Mouse (Mus musculus) forebrain, embryonic 13.5 days (tissue): ENCODE measurements at regions not wholly inside any gene's neighbourhood (a gene's known extent, or its start where the extent isn't known, plus 50 kb on each side); places are given as distances from the start of the nearest gene placed in this dataset.
"Not testable (repeated sequence)": the region's sequence is repeated elsewhere in the genome, so short reads cannot be mapped to it uniquely, and the experiment has no call there.

ENCODE experiments used
- ATAC-seq: fragments of 200-750 bp; cut with Nextera tagmentation; 2 replicates; pipeline ENCODE4 v1.8.0; 2017
- H3K27ac ChIP-seq: fragments of 300-500 bp; sonication (generic); 2 replicates; pipeline ENCODE4 v1.5.1; 2015; ENCODE audit warnings: inconsistent platforms, mild to moderate bottlenecking, moderate library complexity
- H3K27me3 ChIP-seq: fragments of 300-500 bp; sonication (generic); 2 replicates; pipeline ENCODE4 v1.6.1; 2015; ENCODE audit warnings: mild to moderate bottlenecking, inconsistent platforms
- H3K36me3 ChIP-seq: fragments of 300-500 bp; sonication (generic); 2 replicates; pipeline ENCODE4 v1.6.1; 2015; ENCODE audit warnings: mild to moderate bottlenecking, inconsistent platforms; ENCODE audit not compliant: poor library complexity, severe bottlenecking
- H3K4me1 ChIP-seq: fragments of 300-500 bp; sonication (generic); 2 replicates; pipeline ENCODE4 v1.6.1; 2015; ENCODE audit warnings: inconsistent platforms
- H3K4me2 ChIP-seq: fragments of 300-500 bp; sonication (generic); 2 replicates; pipeline ENCODE4 v1.6.1; 2015; ENCODE audit warnings: inconsistent platforms, mild to moderate bottlenecking, moderate library complexity
- H3K4me3 ChIP-seq: fragments of 300-500 bp; sonication (generic); 2 replicates; pipeline ENCODE4 v1.5.1; 2015; ENCODE audit warnings: mild to moderate bottlenecking, inconsistent platforms
- H3K9ac ChIP-seq: fragments of 300-500 bp; sonication (generic); 2 replicates; pipeline ENCODE4 v1.6.1; 2015; ENCODE audit warnings: mild to moderate bottlenecking, inconsistent platforms
- H3K9me3 ChIP-seq: fragments of 300-500 bp; sonication (generic); replicated peaks from 2 replicates; pipeline ENCODE4 v1.6.1; 2016; ENCODE audit warnings: inconsistent platforms
- WGBS: fragments of 180-500 bp; shearing (Covaris S2); methylation state at CpG from one replicate; pipeline ENCODE4 v1.1.7; 2015; 5-methylcytosine and 5-hydroxymethylcytosine counted together

DNA sequence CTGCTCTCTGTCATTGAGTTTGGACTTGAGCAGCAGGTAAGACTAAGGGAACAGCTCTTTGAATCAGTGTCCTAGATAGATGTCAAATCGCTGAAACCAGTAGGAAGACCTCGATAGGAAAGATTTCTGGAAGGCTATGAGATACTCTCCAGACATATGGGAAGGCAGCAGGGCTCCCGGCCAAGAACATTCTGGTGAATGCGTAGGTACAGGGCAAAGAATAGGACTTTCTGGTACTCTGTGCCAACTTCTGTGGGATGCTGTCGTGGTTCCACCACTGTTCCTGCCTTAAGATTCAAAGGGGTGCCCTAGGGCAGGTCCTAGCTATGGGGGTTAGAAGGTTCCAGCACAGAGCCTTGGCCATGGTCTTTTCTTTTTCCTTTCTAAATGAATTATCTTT, 138.5 kb upstream of the Bcor start:
- no peaks in the 10 kb centered on the region for H3K9me3 ChIP-seq
- no peak overlapping the region for H3K4me2 ChIP-seq
- no peak overlapping the region for H3K4me3 ChIP-seq
- H3K27ac ChIP-seq: no peak overlapping the region
- 87% methylated on average over 5 of the region's 5 CpGs for WGBS
- no peak for ATAC-seq
- H3K36me3 ChIP-seq: no peaks in the 10 kb centered on the region
- no peaks in the 10 kb centered on the region; the same call in 1 of the 2 replicates for H3K27me3 ChIP-seq
- H3K9ac ChIP-seq: no peak overlapping the region
- 0 out of 2 replicates have a peak, but pooled peaks cover 3% of the 10 kb centered on the region for H3K4me1 ChIP-seq

DNA sequence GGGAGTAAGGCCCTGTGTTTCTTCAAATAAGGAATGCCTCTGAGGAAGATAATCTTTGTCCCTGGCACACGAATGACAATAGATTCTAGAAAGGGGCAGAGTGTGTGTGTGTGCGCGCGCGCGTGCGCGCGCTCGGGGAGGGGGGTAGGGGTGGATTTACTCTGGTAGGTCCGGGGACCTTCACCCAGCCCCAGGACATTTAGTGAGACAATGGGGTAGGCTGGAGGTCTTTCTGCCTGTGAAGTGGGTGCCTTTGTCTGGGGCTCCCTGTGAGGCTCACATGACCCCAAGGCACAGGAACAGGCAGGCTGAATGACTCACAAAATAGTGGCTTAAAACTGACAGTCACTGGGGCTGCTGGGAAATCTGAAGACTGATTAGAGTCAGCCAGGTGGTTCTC, 139.1 kb upstream of the Bcor start:
- ATAC-seq: no peak
- no peak overlapping the region for H3K9ac ChIP-seq
- H3K27me3 ChIP-seq: no peaks in the 10 kb centered on the region; the same call in 1 of the 2 replicates
- H3K36me3 ChIP-seq: no peaks in the 10 kb centered on the region
- no peaks in the 10 kb centered on the region for H3K9me3 ChIP-seq
- 75% methylated on average over 11 of the region's 11 CpGs for WGBS
- H3K4me3 ChIP-seq: no peak overlapping the region
- no peak overlapping the region for H3K4me2 ChIP-seq
- 0 out of 2 replicates have a peak, but pooled peaks cover 3% of the 10 kb centered on the region for H3K4me1 ChIP-seq
- no peak overlapping the region for H3K27ac ChIP-seq

DNA sequence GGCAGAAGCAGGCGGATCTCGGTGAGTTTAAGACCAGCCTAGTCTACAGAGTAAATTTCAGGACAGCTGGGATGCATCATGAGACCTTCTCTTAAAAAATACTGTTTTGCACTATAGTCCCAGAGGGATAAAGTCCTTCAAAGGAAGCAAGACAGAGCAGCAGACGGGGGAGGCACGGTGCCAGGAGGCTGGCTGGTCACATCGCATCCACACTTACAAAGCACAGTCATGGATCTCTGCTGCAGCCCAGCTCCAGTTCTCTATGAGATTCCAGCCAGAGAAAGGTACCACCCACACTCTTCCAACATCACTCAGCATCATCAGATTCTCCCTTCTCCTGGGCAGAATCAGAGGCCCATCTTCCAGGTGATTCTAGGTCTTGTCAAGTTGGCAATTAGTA, 144.5 kb upstream of the Bcor start:
- Histone ChIP-seq H3K4me3 (no peak overlapping the region), H3K27ac (no peak overlapping the region), H3K4me1 (no peaks in the 10 kb centered on the region), H3K9ac (no peak overlapping the region), H3K9me3 (no peaks in the 10 kb centered on the region), H3K36me3 (no peaks in the 10 kb centered on the region), H3K4me2 (no peak overlapping the region), H3K27me3 (no peaks in the 10 kb centered on the region)
- WGBS: 76% methylated on average over 5 of the region's 5 CpGs
- ATAC-seq: no peak

DNA sequence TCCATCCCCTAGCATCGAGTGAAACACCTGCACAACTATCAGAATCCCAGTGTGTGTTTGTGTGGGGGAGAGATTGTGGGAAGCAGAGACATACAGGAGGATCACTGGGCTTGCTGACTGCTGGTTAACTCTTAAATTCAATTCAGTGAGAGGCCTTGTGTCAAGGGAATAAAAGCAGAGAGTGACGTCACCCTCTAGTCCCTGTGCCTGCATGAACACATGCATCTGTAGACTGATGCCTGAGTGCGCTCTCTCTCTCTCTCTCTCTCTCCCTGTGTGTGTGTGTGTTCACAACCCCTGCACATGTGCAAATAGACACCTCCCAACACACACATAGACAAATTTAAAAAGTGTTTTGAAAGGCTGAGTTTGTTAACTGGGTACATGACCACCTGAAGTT, 146.8 kb upstream of the Bcor start:
- WGBS: 37% methylated on average over 3 of the region's 3 CpGs
- Histone ChIP-seq H3K9me3 (no peaks in the 10 kb centered on the region), H3K9ac (no peak overlapping the region), H3K27ac (no peak overlapping the region), H3K36me3 (no peaks in the 10 kb centered on the region), H3K4me2 (no peak overlapping the region), H3K27me3 (no peaks in the 10 kb centered on the region), H3K4me3 (no peak overlapping the region), H3K4me1 (no peaks in the 10 kb centered on the region)
- peak; percentile 48; the same call in 1 of the 2 replicates for ATAC-seq

DNA sequence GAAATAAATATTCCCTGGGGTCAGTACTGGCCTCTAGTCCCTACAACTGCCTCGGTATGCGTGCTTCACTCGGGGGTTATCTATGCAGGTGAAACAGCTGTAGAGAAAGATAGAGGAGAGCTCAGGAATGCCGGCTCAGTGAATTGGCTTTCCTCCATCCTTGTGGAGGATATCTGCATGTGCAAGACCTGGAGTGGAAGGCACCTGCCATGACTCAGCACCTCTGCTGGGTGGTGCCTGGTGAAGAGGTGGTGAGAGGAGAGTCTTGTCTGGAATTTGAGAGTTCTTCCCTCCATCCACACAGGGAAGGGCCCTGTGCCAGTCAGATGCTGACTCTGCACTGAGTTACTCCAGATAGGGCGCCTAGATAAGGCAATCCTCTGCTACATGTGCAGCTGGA, 152.4 kb upstream of the Bcor start:
- 92% methylated on average over 5 of the region's 5 CpGs for WGBS
- no peak for ATAC-seq
- no peaks in the 10 kb centered on the region for H3K27me3 ChIP-seq
- no peak overlapping the region for H3K4me2 ChIP-seq
- no peak overlapping the region for H3K27ac ChIP-seq
- no peaks in the 10 kb centered on the region for H3K36me3 ChIP-seq
- no peaks in the 10 kb centered on the region for H3K4me1 ChIP-seq
- H3K9me3 ChIP-seq: no peaks in the 10 kb centered on the region
- no peak overlapping the region for H3K4me3 ChIP-seq
- no peak overlapping the region for H3K9ac ChIP-seq

DNA sequence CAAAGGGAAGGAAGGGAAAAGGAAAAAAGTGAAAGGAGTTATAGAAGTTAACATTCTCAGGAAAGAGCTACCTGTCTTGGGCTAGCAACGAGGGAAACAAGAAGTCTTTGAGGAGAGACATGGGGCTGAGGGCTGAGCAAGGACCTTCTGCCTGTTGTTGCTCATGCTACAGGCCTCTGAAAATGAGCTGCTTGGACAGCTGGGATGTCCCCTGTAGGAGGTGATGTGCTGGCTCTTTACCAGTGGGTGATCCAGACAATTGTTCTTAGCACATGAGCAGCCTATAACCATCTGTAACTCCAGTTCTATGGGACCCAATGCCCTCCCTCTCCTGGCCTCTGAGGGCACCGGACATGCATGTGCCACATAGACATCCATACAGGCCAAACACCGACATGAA, 155.5 kb upstream of the Bcor start:
- Histone ChIP-seq H3K27me3 (no peaks in the 10 kb centered on the region), H3K4me2 (no peak overlapping the region), H3K36me3 (no peaks in the 10 kb centered on the region), H3K9me3 (no peaks in the 10 kb centered on the region), H3K9ac (no peak overlapping the region), H3K4me1 (no peaks in the 10 kb centered on the region), H3K27ac (no peak overlapping the region), H3K4me3 (no peak overlapping the region)
- ATAC-seq: no peak
- WGBS: 85% methylated on average over 3 of the region's 3 CpGs

DNA sequence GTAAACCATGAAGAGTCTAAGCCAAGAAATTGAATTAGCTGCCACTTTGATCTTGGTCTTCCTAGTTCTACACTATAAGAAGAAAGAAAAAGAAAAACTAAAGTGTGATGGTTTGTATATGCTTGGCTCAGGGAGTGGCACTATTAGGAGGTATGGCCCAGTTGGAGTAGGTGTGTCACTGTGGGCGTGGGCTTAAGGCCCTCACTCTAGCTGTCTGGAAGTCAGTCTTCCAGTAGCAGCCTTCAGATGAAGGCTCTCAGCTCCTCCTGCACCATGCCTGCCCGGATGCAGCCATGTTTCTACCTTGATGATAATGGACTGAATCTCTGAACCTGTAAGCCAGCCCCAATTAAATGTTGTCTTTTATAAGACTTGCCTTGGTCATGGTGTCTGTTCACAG, 157.3 kb upstream of the Bcor start:
- H3K27me3 ChIP-seq, ATAC-seq, H3K4me1 ChIP-seq, H3K4me3 ChIP-seq, H3K36me3 ChIP-seq, H3K9ac ChIP-seq, H3K4me2 ChIP-seq, H3K27ac ChIP-seq, H3K9me3 ChIP-seq: not testable (repeated sequence)
- 74% methylated on average over 2 of the region's 2 CpGs for WGBS

DNA sequence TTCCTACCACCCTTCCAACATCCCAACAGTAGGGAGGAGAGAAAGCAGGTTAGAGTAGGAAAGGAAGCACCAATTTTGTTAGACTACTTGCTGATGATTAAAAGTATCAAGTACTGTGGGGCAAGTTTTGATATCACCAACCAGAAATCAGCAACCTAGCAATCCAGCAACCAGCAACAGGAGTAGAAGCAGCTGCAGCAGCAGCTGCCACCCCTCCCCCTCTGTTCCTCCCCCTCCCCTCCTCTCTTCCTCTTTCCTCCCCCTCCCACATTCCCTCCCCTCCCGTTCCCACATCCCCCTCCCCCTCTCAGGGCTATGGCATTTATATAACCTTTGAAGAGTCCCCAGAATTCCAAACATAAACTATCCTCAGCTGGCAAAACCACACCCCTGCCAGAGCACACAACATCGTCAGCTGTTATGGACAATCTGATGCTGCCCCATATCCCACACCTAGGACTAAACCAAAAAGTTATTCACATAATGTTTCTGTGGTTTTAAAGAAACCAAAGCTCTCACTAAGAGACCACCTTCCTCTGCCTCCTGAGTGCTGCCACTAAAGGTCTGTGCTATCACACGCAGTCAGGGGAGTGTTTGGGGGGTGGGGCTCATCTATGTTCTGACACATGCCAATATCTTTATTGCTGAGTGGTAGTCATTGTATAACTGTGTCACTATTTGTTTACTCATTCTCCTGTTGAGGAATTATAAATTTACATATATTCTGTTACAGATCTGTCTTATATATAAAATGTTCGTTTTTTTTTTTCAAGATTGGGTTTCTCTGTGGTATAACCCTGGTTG, 158.9 kb upstream of the Bcor start:
- WGBS: 56% methylated on average over 4 of the region's 4 CpGs
- Histone ChIP-seq H3K9ac (no peak overlapping the region), H3K36me3 (no peaks in the 10 kb centered on the region), H3K4me1 (no peaks in the 10 kb centered on the region), H3K4me2 (no peak overlapping the region), H3K4me3 (no peak overlapping the region), H3K27me3 (no peaks in the 10 kb centered on the region), H3K9me3 (no peaks in the 10 kb centered on the region), H3K27ac (no peak overlapping the region)
- no peak for ATAC-seq

DNA sequence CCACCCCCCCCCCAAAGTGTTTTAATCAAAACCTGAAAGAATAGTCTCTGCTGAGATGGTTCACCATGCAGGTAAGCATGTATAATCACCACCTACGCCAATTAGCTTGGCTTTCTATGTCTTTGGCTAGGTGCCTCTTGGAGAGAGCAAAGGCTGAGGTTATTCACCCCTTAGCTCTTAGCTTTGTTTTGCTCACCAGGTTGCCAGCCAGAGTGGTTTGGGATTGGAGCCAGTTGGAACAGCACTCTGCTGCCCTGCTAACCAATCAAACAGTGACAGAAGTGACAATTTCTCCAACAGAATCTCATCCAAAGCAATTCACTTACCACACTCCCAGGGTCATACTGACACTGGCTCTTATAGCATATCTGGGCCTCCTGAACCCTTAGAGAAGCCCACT, 162.3 kb upstream of the Bcor start:
- ATAC-seq: no peak
- Histone ChIP-seq H3K9me3 (no peaks in the 10 kb centered on the region), H3K36me3 (no peaks in the 10 kb centered on the region)

DNA sequence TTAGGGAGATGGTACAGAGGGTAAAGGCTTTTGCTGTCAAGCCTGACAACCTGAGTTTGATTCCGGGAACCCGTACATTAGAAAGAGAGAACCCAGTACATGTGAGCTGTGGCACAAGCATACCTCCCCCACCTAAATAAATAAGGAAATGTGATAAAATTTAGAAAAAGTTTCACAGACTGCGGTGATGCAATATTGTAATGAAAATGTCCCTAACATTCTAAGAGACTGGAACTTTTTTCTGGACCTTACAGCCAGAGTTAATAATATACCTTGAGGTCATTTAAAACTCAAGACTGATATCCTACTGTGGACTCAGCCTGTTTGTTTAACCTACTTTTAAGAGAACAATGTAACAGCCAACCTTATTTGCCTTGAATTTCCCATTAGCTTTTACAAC, 163.1 kb upstream of the Bcor start:
- Histone ChIP-seq H3K36me3 (no peaks in the 10 kb centered on the region), H3K27me3 (no peaks in the 10 kb centered on the region), H3K9ac (no peak overlapping the region), H3K4me3 (no peak overlapping the region), H3K4me2 (no peak overlapping the region), H3K9me3 (no peaks in the 10 kb centered on the region), H3K27ac (no peak overlapping the region), H3K4me1 (no peaks in the 10 kb centered on the region)
- no peak for ATAC-seq
- WGBS: 92% methylated on average over 3 of the region's 3 CpGs

More for the DNA sequence above, 162.3 kb upstream of the Bcor start:
- Histone ChIP-seq H3K9ac (no peak overlapping the region), H3K4me2 (no peak overlapping the region), H3K27ac (no peak overlapping the region), H3K4me1 (no peaks in the 10 kb centered on the region), H3K4me3 (no peak overlapping the region), H3K27me3 (no peaks in the 10 kb centered on the region)
- 58% methylated on average over 1 of the region's 1 CpGs for WGBS

DNA sequence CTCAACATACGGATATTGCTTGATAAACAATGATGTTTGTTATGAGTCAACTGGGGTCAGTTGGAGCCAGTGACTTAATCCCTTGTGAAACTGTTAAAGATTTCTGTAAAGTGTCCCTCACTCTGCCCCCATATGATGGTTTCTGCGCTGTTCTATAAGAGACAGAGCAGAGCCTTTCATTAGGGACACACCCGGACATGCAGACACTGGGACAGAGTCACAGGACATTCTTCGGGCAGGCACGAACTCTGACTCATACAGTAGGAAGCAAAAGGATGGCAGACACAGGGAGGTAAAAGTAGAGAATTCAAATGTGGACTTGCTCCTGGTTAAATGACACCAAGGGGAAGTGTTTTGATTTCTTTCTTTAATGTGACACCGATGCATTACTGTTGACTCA, 163.7 kb upstream of the Bcor start:
- no peak for ATAC-seq
- H3K27ac ChIP-seq: no peak overlapping the region
- H3K4me1 ChIP-seq: no peaks in the 10 kb centered on the region
- no peaks in the 10 kb centered on the region for H3K36me3 ChIP-seq
- no peaks in the 10 kb centered on the region for H3K9me3 ChIP-seq
- H3K9ac ChIP-seq: no peak overlapping the region
- H3K4me3 ChIP-seq: no peak overlapping the region
- H3K27me3 ChIP-seq: no peaks in the 10 kb centered on the region
- H3K4me2 ChIP-seq: no peak overlapping the region
- WGBS: 90% methylated on average over 6 of the region's 6 CpGs

DNA sequence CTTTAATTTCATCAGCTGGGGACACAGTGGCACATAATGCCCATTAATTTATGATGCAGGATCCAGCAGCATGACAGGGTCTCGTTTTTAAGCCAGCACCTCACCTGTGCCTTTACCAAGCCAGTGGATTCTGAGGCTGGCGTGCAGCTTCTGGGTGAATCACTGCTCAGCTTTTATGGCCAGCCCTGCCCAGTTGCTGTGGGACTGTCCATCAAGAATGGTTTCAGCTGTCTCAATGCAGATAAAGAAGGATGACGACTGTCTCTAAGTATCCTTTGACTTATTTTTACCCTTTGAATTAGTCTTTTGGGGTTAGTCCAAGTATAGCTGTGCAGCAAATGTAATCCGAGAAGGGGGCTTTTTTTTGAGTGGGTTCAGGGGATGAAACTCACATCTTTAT, 167.3 kb upstream of the Bcor start:
- no peaks in the 10 kb centered on the region for H3K27me3 ChIP-seq
- no peaks in the 10 kb centered on the region for H3K36me3 ChIP-seq
- no peaks in the 10 kb centered on the region for H3K4me1 ChIP-seq
- H3K4me3 ChIP-seq: no peak overlapping the region
- WGBS: 66% methylated on average over 4 of the region's 4 CpGs
- no peak overlapping the region for H3K27ac ChIP-seq
- no peak for ATAC-seq
- no peaks in the 10 kb centered on the region for H3K9me3 ChIP-seq
- no peak overlapping the region for H3K4me2 ChIP-seq
- no peak overlapping the region for H3K9ac ChIP-seq

DNA sequence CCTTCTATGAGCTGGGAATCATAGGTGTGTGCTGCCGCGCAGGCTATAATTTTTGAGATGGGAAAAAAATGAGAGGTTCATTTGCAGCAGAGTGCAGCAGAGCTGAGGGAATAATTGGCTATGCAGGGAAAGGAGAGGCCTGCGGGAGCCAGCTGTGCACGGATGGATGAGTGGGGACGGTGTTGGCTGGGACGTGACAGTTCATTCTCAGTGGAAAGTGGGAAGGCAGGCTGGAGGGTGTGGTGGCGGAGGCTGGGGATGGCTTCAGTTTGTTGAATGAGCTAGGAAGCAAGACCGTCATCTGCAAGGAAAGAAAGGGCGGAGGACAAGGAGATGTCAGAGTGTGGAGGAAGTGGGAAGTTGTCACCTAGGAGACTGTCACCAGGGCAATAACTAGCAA, 180.4 kb upstream of the Bcor start:
- Histone ChIP-seq H3K9ac (no peak overlapping the region), H3K4me1 (no peaks in the 10 kb centered on the region), H3K9me3 (no peaks in the 10 kb centered on the region), H3K4me2 (no peak overlapping the region), H3K27ac (no peak overlapping the region), H3K4me3 (no peak overlapping the region), H3K27me3 (no peaks in the 10 kb centered on the region), H3K36me3 (no peaks in the 10 kb centered on the region)
- ATAC-seq: no peak
- 78% methylated on average over 9 of the region's 9 CpGs for WGBS
